Mouse (Mus musculus) erythroblast, embryonic 14.5 days (primary cell): ENCODE measurements at regions not wholly inside any gene's neighbourhood (a gene's known extent, or its start where the extent isn't known, plus 50 kb on each side); places are given as distances from the start of the nearest gene placed in this dataset.

Experiments used
- GATA1 ChIP-seq: IDR thresholded peaks from 2 replicates; pipeline ENCODE4 v1.6.1; 2012; ENCODE audit warnings: low read length, inconsistent platforms, mixed read lengths
- TAL1 ChIP-seq: IDR thresholded peaks from 3 replicates; pipeline ENCODE4 v1.6.1; 2012; ENCODE audit warnings: low read length, inconsistent platforms, mixed read lengths

DNA sequence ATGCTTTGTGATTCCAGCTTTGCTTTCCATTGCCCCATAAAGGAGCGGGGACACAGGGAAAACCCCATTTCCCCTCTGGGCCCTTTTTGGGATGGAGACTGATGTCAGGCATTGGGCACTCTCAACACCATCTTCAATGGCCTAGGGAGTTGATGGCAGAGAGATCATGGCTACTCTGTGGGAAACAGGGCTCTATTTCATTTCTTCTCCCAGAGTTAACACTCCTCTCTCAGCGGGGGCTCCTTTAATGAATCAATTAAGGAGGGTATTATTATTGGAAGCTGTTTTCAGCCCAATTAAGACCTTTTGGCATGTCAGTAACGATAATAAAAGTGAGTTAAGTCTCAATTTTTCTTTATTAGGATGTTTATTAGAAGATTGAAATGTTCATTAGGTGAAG, 250.4 kb downstream of the Sec16b start:
- TF ChIP-seq GATA1 (no peak), TAL1 (no peak)
